Mouse (Mus musculus) stomach, postnatal 0 days (tissue): ENCODE results near the gene Slc5a5.

Experiments used
- CTCF ChIP-seq: IDR thresholded peaks from 2 replicates; pipeline ENCODE4 v1.5.1; 2016; ENCODE audit warnings: antibody characterized with exemption, low read depth, mild to moderate bottlenecking, moderate library complexity
- EP300 ChIP-seq: optimal IDR thresholded peaks from 2 replicates; pipeline ENCODE3; 2016; ENCODE audit warnings: antibody characterized with exemption

- no peak for TF ChIP-seq CTCF
- no peak for TF ChIP-seq EP300
These were observed 28.4 kb downstream of the Slc5a5 start for GRCm38 (mm10) chr8:70863956-70864711.
